Mouse (Mus musculus) frontal cortex, postnatal 36 days (tissue): ENCODE measurements around the gene Abcb9.

Experiments used
- DNase-seq, 2 experiments: peaks; one replicate each; pipeline ENCODE4 v3.0.0; 2022; ENCODE audit warnings: low spot score in 2 of 2

Gene Abcb9

DNA sequence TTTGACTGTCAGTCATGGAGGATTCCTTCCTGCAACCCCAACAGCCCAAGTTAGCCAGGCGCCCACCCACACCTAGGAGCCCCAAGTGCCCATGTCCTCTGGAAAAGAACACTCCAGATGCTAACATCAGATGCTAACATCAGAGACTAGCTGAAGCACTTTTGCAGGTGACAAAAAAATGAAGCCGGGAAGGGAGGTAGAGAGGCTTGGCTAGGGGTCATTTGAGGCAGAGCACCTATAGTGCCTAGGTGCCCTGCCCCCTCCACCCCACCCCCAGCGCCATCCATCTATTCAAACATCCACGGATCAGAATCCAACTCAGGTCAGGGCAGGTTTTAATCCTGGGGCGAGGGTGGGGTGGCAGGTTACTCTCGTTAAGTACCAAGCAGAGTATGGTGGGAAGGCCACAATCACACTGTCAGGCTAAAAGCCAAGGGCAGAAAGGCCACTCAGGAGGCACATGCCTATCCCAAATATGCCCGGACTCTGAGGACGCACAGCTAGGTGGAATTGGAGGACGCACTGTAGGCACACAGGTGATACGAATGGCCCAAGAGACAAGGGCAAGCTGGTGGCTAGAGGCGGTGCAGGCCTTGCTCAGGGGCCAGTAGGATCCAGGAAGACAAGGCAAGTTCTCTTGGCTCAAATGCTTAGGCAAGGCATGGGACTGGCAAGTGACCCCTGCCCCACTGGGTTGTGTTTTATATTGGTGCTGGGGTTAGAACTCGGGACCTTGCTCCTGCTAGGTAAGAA, 1.6 kb downstream of the Abcb9 start:
- DNase-seq, result no peak

DNA sequence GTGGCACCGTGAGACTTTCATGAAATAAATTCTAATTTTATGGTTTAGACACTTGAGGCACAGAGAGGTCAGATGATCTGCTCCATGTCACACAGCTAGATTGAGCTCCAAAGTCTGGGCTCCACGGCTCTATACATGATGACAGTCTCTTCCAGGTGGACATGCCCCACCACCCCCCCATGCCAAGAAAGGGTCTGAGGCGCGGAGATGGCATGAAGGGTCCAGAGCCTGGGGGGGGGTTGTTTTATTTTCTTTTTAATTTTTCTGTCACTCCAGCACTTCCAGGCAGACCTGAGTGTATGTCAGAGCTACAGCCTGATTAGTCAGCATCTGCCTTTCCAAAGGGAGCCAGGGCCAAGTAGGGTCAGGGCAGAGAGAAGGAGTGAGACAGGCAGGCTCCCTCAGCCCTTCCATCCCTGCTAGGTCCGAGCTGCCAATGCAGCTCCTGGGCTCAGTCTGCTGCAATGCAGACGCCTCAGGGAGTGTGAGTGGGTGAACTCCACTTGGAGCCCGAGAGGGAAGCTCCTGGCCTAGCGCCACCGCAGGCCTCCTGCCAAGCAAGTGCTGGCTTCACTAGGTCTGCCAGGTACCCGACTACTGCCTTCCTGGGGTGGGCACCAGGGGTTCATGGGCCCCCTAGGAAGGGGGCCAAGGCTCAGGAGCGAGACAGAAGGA, 2.3 kb downstream of the Abcb9 start:
- peak; percentile 84 to 89 for DNase-seq

- no peak for DNase-seq
Observed at GRCm38 (mm10) chr5:124091951-124092406, 3.6 kb downstream of the Abcb9 start.

DNA sequence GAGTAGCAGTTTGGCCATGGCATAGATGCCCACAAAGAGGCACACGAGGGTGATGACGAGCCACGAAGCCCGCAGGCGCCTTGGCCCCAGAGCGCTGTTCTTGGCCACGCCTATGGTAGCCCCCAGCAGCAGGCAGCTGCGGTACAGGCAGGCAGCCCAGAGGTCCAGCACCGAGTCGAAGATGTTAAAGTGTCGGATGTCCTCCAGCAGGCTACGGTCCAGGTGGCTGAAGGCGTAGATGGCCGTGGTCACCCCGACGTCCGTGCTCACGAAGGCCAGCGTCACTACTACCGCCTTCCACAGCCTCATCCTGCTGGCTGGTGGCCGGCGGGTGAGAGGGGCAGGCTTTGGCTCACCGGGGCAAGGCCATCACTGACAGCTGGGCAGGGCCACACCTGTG, 5.7 kb downstream of the Abcb9 start:
- DNase-seq, result no peak

- DNase-seq, result no peak
Observed at GRCm38 (mm10) chr5:124086876-124087275, 8.7 kb downstream of the Abcb9 start.

- DNase-seq, result peak in 1 of 2 experiments; percentile 53
Observed at GRCm38 (mm10) chr5:124085513-124085912, 10.1 kb downstream of the Abcb9 start.

GRCm38 (mm10) chr5:124084588-124085173, 10.9 kb downstream of the Abcb9 start:
- peak; percentile 83 to 87 for DNase-seq

DNA sequence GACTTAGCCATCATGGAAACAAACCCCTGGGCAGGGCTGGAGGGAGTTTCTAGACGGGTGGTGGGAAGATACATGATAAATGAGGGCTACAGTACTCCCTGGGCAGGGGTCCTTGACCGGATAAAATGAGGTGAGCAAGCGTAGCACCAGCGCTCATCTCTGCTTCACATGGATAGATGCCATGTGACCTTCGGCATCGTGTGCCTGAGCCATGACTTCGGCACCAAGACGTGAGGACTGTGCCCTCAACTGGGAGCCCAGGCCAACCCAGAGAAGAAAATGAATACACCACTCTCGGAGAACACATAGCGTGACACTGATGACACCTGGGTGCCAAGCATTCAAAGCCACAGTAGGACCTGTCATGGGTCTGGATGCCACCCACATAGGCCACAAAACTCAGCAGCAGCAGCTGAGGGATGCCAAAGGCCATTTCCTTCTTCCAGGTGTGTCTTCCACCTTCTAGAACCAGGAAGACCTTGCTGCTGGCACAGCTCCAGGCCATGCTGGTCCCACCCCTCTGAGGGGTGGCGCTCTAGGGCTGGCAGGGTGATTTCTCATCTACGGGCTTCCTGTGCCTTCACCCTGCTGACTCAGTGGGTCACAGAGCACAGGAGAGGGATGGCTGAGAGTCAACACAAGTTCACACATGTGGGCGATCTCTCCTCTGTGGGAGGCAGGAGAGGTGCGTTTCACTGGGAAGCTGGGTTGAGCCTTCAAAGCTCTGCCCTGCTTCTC, 11.6 kb downstream of the Abcb9 start:
- no peak for DNase-seq

GRCm38 (mm10) chr5:124082941-124083688, 12.5 kb downstream of the Abcb9 start:
- DNase-seq, result no peak

- DNase-seq, result no peak
Observed at GRCm38 (mm10) chr5:124082447-124082846, 13.2 kb downstream of the Abcb9 start.

DNA sequence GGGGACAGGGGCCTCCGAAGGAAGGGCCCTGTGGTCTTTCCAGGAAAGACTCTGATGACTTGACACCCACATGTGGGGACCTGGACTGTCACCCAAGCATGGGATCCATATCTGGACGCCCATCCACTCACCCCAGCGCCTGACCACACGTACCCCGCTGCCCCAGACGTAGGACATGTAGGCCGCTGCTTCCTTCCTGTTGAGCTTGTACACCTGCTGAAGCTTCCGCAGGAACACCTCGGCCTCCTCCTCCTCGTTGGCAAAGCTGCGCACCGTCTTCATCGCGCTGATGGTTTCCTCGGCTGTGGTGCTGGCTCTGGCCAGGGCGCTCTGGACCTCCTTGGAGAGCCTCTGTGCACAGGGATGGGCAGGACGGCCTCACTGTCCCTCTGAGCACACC, 15.7 kb downstream of the Abcb9 start:
- no peak for DNase-seq

GRCm38 (mm10) chr5:124078794-124079416, 16.7 kb downstream of the Abcb9 start:
- DNase-seq, result peak; percentile 65 to 75

GRCm38 (mm10) chr5:124077856-124078460, 17.6 kb downstream of the Abcb9 start:
- no peak for DNase-seq

DNA sequence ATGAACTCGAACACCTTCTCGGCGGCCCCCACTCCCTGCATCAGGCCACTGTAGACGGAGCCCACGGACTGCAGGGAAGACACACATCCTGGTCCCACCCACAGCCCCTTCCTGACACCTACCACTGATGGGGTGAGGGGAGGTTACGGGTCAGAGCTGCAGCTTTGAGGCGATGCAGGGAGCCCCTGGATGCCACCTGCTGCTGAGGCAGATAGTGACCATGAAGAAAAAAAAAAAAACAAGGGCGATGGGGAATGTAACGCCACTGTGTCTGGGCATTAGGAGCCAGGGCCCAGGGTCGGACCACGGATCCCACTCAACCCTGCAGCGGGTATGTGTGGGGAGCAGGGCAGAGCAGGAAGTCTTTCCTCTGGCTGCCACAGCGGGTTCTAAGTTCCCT, 18.4 kb downstream of the Abcb9 start:
- DNase-seq, result no peak

DNA sequence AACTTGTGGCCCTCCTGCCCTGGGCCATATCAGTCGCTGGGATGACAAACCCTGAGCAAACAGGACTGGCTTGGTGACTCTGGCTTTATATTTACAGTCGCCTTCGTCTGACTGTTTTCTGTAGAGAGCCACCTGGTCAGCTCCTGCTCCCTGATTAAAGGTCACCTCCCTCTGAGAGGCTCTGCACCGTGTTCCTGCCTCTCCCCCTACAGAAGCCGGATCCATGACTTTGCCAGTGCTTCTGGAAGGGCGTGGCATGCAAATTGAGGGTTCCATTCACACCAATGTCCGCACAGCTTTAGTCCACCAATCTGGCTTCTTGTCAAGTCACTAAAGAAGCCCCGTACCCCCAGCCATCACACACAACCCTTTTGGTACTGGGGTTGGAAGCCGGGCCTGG, 19.0 kb downstream of the Abcb9 start:
- DNase-seq, result no peak

DNA sequence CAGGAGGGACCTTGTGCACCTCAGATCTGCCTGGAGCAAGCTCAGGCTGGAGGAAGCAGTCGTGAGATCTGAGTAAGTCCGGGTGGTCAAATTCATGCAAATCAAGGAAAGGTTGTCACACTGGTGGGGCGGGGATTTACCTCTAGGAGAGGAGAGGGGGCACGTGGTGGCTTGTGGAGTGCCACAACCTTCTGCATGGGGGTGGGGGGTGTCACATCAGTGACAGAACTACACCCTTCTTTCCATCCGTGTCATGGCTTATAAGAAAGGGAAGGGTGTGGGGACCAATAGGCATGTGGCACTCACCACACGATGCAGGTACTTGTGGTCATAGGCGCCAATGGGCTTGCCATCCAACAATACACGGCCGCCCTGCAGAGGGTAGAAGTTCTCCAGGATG, 19.9 kb downstream of the Abcb9 start:
- DNase-seq, result no peak

DNA sequence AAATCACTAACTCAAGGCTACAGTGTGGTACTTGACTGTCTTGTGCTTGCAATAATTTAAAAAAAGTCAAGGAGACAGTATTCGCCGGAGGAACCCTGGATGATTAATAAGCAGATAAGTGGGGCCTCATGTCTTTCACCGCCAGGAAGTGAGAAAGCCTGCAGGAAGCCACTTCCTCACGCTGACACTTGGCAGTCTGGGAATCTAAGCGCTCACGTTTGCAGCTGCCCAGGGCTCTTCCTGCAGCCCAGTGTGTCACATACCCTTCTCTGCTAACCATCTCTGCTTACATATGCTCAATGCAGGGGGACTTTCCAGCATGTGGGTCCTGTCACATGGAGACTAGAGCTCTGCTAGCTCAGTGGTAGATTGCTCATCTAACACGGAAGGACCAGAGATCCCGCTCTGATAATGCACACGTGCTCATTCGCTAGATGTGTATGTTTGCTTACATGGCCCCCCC, 20.7 kb downstream of the Abcb9 start:
- no peak for DNase-seq

DNA sequence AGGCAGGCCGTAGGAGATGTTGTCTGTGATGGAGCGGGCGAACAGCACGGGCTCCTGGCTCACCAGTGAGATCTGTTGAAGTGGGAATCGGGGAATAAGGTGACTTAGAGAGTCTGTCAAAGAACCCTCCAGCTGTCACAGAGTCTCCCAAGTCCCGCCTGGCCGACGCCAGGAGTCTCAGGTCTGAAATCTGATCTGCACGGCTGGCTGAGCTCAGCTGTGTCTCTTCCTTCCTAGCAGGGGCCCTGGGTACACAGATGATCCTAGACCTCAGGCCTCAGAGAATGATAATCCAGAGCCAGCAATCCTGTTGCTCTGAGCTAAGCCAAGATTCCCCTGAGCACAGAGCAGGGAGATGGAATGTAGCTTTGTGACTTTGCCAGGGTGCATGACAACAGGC, 21.9 kb downstream of the Abcb9 start:
- no peak for DNase-seq

GRCm38 (mm10) chr5:124069657-124070056, 25.9 kb downstream of the Abcb9 start:
- no peak for DNase-seq

GRCm38 (mm10) chr5:124062037-124062824, 33.4 kb downstream of the Abcb9 start:
- DNase-seq, result no peak
